Mouse (Mus musculus) midbrain, embryonic 11.5 days (tissue): ENCODE measurements around the gene Fhad1. TPM values are rescaled to one million over a fixed set of nuclear protein-coding genes. Genes with fewer than 3 reads are reported as not detected.

Source experiments
- polyA plus RNA-seq: library from polyadenylated mRNA; unstranded; fragments of >200 nt; fragmentation: Nextera tagmentation; extraction: Ambion mirVana; gene quantifications from 2 replicates; pipeline ENCODE4 v1.2.1, GENCODE M21; 2014

The Fhad1 gene
- polyA plus RNA-seq, 1 experiment from 2014 or later: 2.4 TPM

Other genes starting within 250 kb of the Fhad1 start
- gene Dnajc16, start 224.2 kb downstream of the Fhad1 start, polyA plus RNA-seq: 4.7 and 5.4 TPM in 2 replicates
- 17.8 and 18.6 TPM in 2 replicates for gene Casp9, start 221.5 kb downstream of the Fhad1 start, polyA plus RNA-seq
- gene Cela2a, start 188.9 kb downstream of the Fhad1 start, polyA plus RNA-seq: not detected in 2 replicates
- not detected in 2 replicates for gene Ctrc, start 168.7 kb downstream of the Fhad1 start, polyA plus RNA-seq
- 34.7 and 36.3 TPM in 2 replicates for gene Efhd2, start 140.2 kb downstream of the Fhad1 start, polyA plus RNA-seq
- 11.1 and 12.3 TPM in 2 replicates for gene Tmem51, start 69.2 kb upstream of the Fhad1 start, polyA plus RNA-seq
- 9.2 and 12.1 TPM in 2 replicates for gene Kazn, start 224.3 kb upstream of the Fhad1 start, polyA plus RNA-seq